Mouse (Mus musculus) v-Abl transformed pro-B cells (cell line): ENCODE results near the gene Rimklb.
"Not testable (repeated sequence)": the region's sequence is repeated elsewhere in the genome, so short reads cannot be mapped to it uniquely, and the experiment has no call there.

Experiments used
- in situ Hi-C, 2 experiments: fragments of 400-800 bp; cut with MboI; formaldehyde crosslinking; loops; one replicate each; pipeline ENCODE4 v1.15.1; 2025; ENCODE audit not compliant: unreplicated experiment in 2 of 2

Rimklb gene

GRCm38 (mm10) chr6:122508494-122508893 lies 9.9 kb upstream of the Rimklb start:
- in situ Hi-C loops, result loop anchor here in 1 of 2 experiments (25.0 kb wide), 1 partner anchor 1754 kb away; no protein-coding TSS in a partner anchor

GRCm38 (mm10) chr6:122505545-122505944 lies 7.0 kb upstream of the Rimklb start, which contains the start of gene Mfap5:
Gene Mfap5, plus strand, starts transcription at chr6:122505845.
- in situ Hi-C loops, result loop anchor here in 1 of 2 experiments (25.0 kb wide), 1 partner anchor 1757 kb away; no protein-coding TSS in a partner anchor

GRCm38 (mm10) chr6:122505041-122505440 lies 6.5 kb upstream of the Rimklb start:
- in situ Hi-C loops, result loop anchor here in 1 of 2 experiments (25.0 kb wide), 1 partner anchor 1757 kb away; no protein-coding TSS in a partner anchor

GRCm38 (mm10) chr6:122496501-122496900 lies 2.1 kb downstream of the Rimklb start:
- in situ Hi-C loops, result loop anchor here (5.0 to 10.0 kb wide), 6 partner anchors 66 to 308 kb away; partner anchors contain the start of genes Gdf3 (in 1 of the 2) and Slc2a3 (in 1 of the 2)

GRCm38 (mm10) chr6:122495082-122495881 lies 3.3 kb downstream of the Rimklb start:
- in situ Hi-C loops, result loop anchor here (5.0 to 10.0 kb wide), 6 partner anchors 67 to 310 kb away; partner anchors contain the start of genes Gdf3 (in 1 of the 2) and Slc2a3 (in 1 of the 2)

GRCm38 (mm10) chr6:122493799-122494472 lies 4.6 kb downstream of the Rimklb start:
- in situ Hi-C loops, result loop anchor here (10.0 kb wide), 3 partner anchors 239 to 311 kb away; partner anchors contain the start of gene Slc2a3 (in 1 of the 2)

- in situ Hi-C loops, result loop anchor here (10.0 kb wide), 3 partner anchors 238 to 312 kb away; partner anchors contain the start of gene Slc2a3 (in 1 of the 2)
These were observed 6.1 kb downstream of the Rimklb start for GRCm38 (mm10) chr6:122492479-122492878.

- in situ Hi-C loops, result loop anchor here (10.0 kb wide), 3 partner anchors 237 to 313 kb away; partner anchors contain the start of gene Slc2a3 (in 1 of the 2)
These were observed 7.0 kb downstream of the Rimklb start for GRCm38 (mm10) chr6:122491557-122491956.

- in situ Hi-C loops, result loop anchor here (10.0 kb wide), 3 partner anchors 236 to 314 kb away; partner anchors contain the start of gene Slc2a3 (in 1 of the 2)
These were observed 7.5 kb downstream of the Rimklb start for GRCm38 (mm10) chr6:122490929-122491512.

GRCm38 (mm10) chr6:122486297-122487117 lies 12.1 kb downstream of the Rimklb start:
- in situ Hi-C loops, result no loop called here

GRCm38 (mm10) chr6:122485401-122486296 lies 12.9 kb downstream of the Rimklb start:
- in situ Hi-C loops, result no loop called here

- in situ Hi-C loops, result no loop called here
These were observed 20.5 kb downstream of the Rimklb start for GRCm38 (mm10) chr6:122478062-122478461.

GRCm38 (mm10) chr6:122471461-122471860 lies 27.1 kb downstream of the Rimklb start:
- in situ Hi-C loops, result not testable (repeated sequence)

GRCm38 (mm10) chr6:122470240-122470639 lies 28.3 kb downstream of the Rimklb start:
- in situ Hi-C loops, result no loop called here

- in situ Hi-C loops, result no loop called here
These were observed 29.4 kb downstream of the Rimklb start for GRCm38 (mm10) chr6:122469030-122469640.

GRCm38 (mm10) chr6:122466092-122466713 lies 32.4 kb downstream of the Rimklb start:
- in situ Hi-C loops, result no loop called here

- in situ Hi-C loops, result no loop called here
These were observed 39.4 kb downstream of the Rimklb start for GRCm38 (mm10) chr6:122458946-122459693.
